Mouse (Mus musculus) olfactory bulb, adult 2 months (tissue): ENCODE results near the gene Gm6034. TPM values are rescaled to one million over a fixed set of nuclear protein-coding genes. Genes with fewer than 3 reads are reported as not detected.
"Not testable (repeated sequence)": the region's sequence is repeated elsewhere in the genome, so short reads cannot be mapped to it uniquely, and the experiment has no call there.

Experiments
- H3K27ac ChIP-seq: fragments of 200-500 bp; 2 replicates; pipeline ENCODE4 v1.5.1; 2012; ENCODE audit warnings: low read depth, low read length; ENCODE audit not compliant: insufficient read depth
- H3K4me1 ChIP-seq: fragments of 200-500 bp; 2 replicates; pipeline ENCODE4 v1.6.1; 2012; ENCODE audit warnings: low read length; ENCODE audit not compliant: control insufficient read depth, insufficient read depth
- H3K4me3 ChIP-seq: fragments of 200-500 bp; 2 replicates; pipeline ENCODE4 v1.5.1; 2012; ENCODE audit warnings: mild to moderate bottlenecking, low read depth, low read length, moderate library complexity; ENCODE audit not compliant: insufficient read depth
- CTCF ChIP-seq: fragments of 200-500 bp; IDR thresholded peaks from 2 replicates; pipeline ENCODE4 v1.5.1; 2012; ENCODE audit warnings: low read depth, mild to moderate bottlenecking, low read length, moderate library complexity; ENCODE audit not compliant: insufficient read depth
- POLR2A ChIP-seq: fragments of 200-500 bp; IDR thresholded peaks from 2 replicates; pipeline ENCODE4 v1.6.1; 2012; ENCODE audit warnings: mild to moderate bottlenecking, low read depth, low read length, moderate library complexity; ENCODE audit not compliant: insufficient read depth
- WGBS: fragments of 180-500 bp; shearing (Covaris S2); methylation state at CpG from one replicate; pipeline ENCODE4 v1.1.7; 2018; 5-methylcytosine and 5-hydroxymethylcytosine counted together
- polyA plus RNA-seq: library from polyadenylated mRNA; stranded (reverse); fragments of >200 nt; gene quantifications from 2 replicates; pipeline ENCODE4 v1.2.4, GENCODE M21; 2012; ENCODE audit warnings: low replicate concordance; ENCODE audit not compliant: missing spikeins, insufficient read depth, insufficient read length

The Gm6034 gene
- polyA plus RNA-seq, 1 experiment, result not detected

DNA sequence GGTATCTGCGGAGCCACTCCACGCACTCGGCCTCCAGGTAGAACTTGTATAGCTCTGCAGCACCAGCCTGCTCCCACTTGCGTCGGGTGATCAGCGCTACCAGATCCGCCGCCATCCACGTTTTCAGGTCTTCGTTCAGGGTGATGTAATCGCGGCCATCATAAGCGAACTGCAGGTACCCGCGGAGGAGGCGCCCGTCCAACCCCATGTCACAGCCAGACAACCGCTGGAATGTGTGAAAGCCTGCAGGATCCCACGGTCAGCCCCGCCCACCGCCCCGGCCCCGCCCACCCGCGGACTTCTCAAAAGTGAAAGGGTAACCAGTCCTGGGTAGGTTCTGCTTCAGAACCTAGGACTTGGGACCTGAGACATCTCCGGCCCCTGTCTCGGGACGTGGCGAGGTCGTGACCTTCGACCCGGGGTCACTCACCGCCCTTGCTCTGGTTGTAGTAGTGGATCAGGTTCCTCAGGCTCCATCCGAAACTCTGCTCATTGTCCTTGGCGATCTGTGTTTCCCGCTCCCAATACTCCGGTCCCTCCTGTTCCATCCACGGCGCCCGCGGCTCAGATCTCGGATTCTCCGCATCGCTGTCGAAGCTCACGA is 40.6 kb downstream of the Gm6034 start:
- H3K4me1 ChIP-seq, result peaks cover 11% of the 10 kb centered on the region
- 1% methylated on average over 46 of the region's 46 CpGs for WGBS
- no peak for TF ChIP-seq CTCF
- no peak for TF ChIP-seq POLR2A
- peak overlapping the region; percentile 50 for H3K4me3 ChIP-seq
- no peak overlapping the region for H3K27ac ChIP-seq

DNA sequence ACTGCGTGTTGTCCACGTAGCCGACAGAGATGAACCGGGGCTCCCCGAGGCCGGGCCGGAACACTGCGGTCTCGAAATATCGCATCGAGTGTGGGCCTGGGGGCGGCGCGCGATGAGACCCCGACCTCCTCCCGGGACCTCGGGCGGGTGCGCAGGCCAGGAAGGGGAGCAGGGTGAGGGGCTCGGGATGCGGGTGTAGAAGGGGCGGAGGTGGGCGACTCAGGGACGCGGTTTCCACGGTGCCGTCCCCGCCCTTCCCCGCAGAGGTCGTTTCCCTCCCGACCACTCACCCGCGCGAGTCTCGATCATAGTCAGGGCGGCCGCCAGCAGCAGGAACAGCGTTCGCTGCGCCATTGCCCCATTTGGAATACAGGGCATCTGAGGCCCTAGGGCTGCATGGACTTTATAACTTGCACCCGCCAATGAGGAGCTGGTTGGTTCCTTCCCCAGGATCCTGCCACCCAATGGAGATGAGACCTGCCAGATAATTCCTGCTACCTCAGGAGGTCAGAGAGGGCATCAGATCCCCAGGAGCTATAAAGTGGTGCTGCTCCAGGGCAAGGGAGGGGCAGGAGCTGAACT is 41.2 kb downstream of the Gm6034 start:
- Histone ChIP-seq H3K4me1 (peaks cover 11% of the 10 kb centered on the region), H3K4me3 (peak overlapping the region; percentile 50), H3K27ac (no peak overlapping the region)
- TF ChIP-seq CTCF (no peak), POLR2A (no peak)
- 3% methylated on average over 42 of the region's 42 CpGs for WGBS

DNA sequence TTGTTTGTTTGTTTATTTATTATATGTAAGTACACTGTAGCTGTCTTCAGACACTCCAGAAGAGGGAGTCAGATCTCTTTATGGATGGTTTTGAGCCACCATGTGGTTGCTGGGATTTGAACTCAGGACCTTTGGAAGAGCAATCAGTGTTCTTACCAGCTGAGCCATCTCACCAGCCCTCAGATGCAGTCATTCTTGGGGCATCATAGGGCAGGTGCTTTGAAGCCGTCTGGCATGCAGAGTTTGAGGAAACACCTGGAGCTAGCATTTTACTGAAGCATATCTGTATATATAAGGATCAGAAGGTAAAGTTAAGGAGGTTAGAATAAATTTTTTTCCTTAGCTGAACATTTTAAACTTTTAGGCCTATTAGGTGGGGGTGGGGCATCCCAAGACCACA is 43.2 kb downstream of the Gm6034 start:
- not testable (repeated sequence) for H3K27ac ChIP-seq, H3K4me3 ChIP-seq
- peaks cover 11% of the 10 kb centered on the region for H3K4me1 ChIP-seq
- 79% methylated on average over 1 of the region's 1 CpGs for WGBS

DNA sequence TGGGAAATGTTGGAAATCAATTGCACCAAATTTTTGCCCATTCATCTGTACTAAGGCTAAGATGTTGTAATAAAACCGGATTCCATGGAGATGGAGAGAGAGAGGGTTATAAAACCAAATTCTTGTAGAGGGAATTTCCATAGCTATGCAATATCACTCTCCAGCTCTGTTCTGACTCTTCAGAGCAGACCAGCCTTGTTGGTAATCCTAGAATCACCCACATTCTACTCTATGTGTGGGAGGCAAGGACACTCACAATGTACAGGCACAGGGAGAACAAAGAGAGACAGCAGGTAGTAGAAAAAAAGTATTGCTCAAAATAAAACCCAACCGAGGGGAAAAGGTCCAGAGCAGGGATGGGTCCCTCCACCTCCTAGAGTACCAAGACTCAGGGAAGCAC is 49.2 kb downstream of the Gm6034 start:
- H3K4me3 ChIP-seq, H3K4me1 ChIP-seq, H3K27ac ChIP-seq: not testable (repeated sequence)
- no CpG with 5 or more reads among the region's 2 CpGs for WGBS

DNA sequence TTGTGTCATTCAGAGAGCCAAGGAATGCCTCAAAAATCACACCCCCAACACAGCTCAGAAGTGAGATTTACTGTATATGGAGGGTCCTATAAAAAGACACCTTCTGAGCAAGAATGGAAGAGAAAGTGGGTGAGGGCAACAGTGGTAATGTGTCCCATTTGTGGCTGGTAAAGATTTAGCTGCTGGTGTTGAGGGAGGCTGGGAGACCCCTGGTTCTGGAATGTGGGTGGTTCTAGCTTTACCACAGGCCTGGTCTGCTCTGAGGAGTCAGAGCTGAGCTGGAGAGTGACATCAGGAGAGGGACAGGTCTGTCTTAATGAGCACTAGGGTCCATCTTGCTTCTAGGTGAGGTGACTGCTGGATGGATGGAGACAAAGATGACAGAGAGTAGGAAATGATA is 49.8 kb downstream of the Gm6034 start:
- H3K4me1 ChIP-seq, H3K27ac ChIP-seq, H3K4me3 ChIP-seq: not testable (repeated sequence)

DNA sequence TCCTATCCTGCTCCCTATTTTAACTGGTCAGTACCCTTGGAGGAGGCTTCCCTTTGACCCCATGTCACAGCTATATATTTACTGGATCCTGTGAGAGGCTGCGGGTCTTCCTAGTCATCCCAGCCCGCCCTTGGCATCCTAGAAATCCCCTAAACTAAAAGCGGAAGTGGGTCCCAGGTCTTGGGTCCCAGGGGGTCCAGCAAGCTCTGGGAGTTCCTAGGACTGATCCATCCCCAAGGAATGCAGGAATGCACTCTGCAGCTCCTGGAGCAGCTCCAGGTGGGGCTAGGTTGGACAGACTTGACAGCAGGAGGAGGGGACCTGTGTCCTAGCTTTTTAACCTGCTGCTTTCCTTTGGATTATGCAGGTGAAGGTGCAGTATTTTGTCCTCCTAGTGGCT is 51.2 kb downstream of the Gm6034 start:
- WGBS, result 39% methylated on average over 3 of the region's 3 CpGs
- Histone ChIP-seq H3K27ac (no peak overlapping the region), H3K4me1 (no peaks in the 10 kb centered on the region), H3K4me3 (no peak overlapping the region)
- TF ChIP-seq CTCF (no peak), POLR2A (no peak)

DNA sequence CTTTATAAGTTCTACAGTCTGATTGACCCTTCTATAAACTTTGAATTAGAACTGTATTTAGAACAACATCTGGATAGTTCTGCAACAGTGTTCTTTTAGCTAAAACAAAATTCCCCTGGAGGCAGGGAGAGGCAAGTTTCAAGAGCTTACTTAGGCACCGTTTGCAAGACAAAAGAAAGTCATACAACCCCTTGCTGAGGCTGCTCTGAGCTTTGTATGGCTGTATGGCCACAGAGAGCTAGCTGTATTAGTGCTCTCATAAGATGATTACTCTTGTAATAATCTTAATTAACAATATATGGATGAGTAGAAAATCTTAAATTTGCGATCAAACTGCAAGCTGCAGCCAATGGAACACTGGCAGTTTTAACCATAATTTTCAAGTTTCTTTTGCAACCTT is 56.8 kb downstream of the Gm6034 start:
- not testable (repeated sequence) for H3K4me1 ChIP-seq, H3K27ac ChIP-seq, H3K4me3 ChIP-seq
- WGBS, result 42% methylated on average over 2 of the region's 2 CpGs

DNA sequence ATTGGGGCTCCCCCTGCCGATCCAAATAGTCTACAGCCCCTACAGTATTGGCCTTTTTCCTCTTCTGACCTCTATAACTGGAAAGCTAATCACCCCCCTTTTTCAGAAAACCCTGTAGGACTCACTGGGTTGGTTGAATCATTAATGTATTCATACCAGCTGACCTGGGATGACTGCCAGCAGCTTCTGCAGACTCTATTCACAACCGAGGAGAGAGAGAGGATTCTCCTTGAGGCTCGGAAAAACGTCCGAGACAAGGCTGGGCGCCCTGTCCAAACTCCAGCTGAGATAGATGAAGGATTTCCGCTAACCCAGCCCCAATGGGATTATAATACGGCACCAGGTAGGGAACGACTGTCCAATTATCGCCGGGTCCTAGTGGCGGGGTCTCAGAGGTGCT is 59.3 kb downstream of the Gm6034 start:
- H3K4me3 ChIP-seq, H3K4me1 ChIP-seq, H3K27ac ChIP-seq: not testable (repeated sequence)
- WGBS, result 57% methylated on average over 12 of the region's 12 CpGs

Other genes with a start within 250 kb of the Gm6034 start
- not detected in 2 replicates for gene Ier3, start 221.3 kb upstream of the Gm6034 start, polyA plus RNA-seq
- not detected in 2 replicates for gene Flot1, start 219.7 kb upstream of the Gm6034 start, polyA plus RNA-seq
- 228 and 580 TPM in 2 replicates for gene Tubb5, start 204.7 kb upstream of the Gm6034 start, polyA plus RNA-seq
- 41.3 TPM in 1 of 2 replicates, not detected in the other for gene Mdc1, start 201.4 kb upstream of the Gm6034 start, polyA plus RNA-seq
- not detected in 2 replicates for gene Nrm, start 181.6 kb upstream of the Gm6034 start, polyA plus RNA-seq
- not detected in 2 replicates for gene Ppp1r18, start 177.4 kb upstream of the Gm6034 start, polyA plus RNA-seq
- not detected in 2 replicates for gene Dhx16, start 163.1 kb upstream of the Gm6034 start, polyA plus RNA-seq
- gene 2310061I04Rik, start 145.5 kb upstream of the Gm6034 start, polyA plus RNA-seq, result not detected in 2 replicates
- gene Atat1, start 132.9 kb upstream of the Gm6034 start, polyA plus RNA-seq, result not detected in 2 replicates
- gene Mrps18b, start 126.6 kb upstream of the Gm6034 start, polyA plus RNA-seq, result not detected in 2 replicates
- gene Ppp1r10, start 126.5 kb upstream of the Gm6034 start, polyA plus RNA-seq, result not detected in 2 replicates
- not detected in 2 replicates for gene Abcf1, start 73.2 kb upstream of the Gm6034 start, polyA plus RNA-seq
- gene Gnl1, start 63.1 kb upstream of the Gm6034 start, polyA plus RNA-seq, result not detected in 2 replicates
- gene Prr3, start 62.7 kb upstream of the Gm6034 start, polyA plus RNA-seq, result not detected in 2 replicates
- not detected in 2 replicates for gene H2-T24, start 22.4 kb upstream of the Gm6034 start, polyA plus RNA-seq
- 151 TPM in 1 of 2 replicates, not detected in the other for gene H2-T23, start 10.1 kb upstream of the Gm6034 start, polyA plus RNA-seq
- not detected in 2 replicates for gene H2-T22, start 214 bp upstream of the Gm6034 start, polyA plus RNA-seq
- not detected in 2 replicates for gene Gm11127, start 15.4 kb downstream of the Gm6034 start, polyA plus RNA-seq
- gene Gm19684, start 78.7 kb downstream of the Gm6034 start, polyA plus RNA-seq, result not detected in 2 replicates
- gene Gm7030, start 86.5 kb downstream of the Gm6034 start, polyA plus RNA-seq, result not detected in 2 replicates
- gene Gm8909, start 125.6 kb downstream of the Gm6034 start, polyA plus RNA-seq, result not detected in 2 replicates
- gene H2-T3, start 147.3 kb downstream of the Gm6034 start, polyA plus RNA-seq, result not detected in 2 replicates
- not detected in 2 replicates for gene Rpp21, start 215.1 kb downstream of the Gm6034 start, polyA plus RNA-seq
- not detected in 2 replicates for gene Trim39, start 229.3 kb downstream of the Gm6034 start, polyA plus RNA-seq
- gene H2-M10.2, start 243.5 kb downstream of the Gm6034 start, polyA plus RNA-seq, result not detected in 2 replicates